Mouse (Mus musculus) liver, embryonic 11.5 days (tissue): ENCODE measurements around the gene Cldn13. TPM values are rescaled to one million over a fixed set of nuclear protein-coding genes. Genes with fewer than 3 reads are reported as not detected.

Experiments
- ATAC-seq: fragments of 200-750 bp; cut with Nextera tagmentation; replicated peaks from 2 replicates; pipeline ENCODE4 v1.8.0; 2017; ENCODE audit warnings: moderate number of reproducible peaks, mild to moderate bottlenecking, moderate TSS enrichment, moderate library complexity; ENCODE audit not compliant: low FRiP score
- DNase-seq: peaks from one replicate; pipeline ENCODE4 v3.0.0-alpha.2; 2017; ENCODE audit warnings: low spot score
- H3K27ac ChIP-seq: fragments of 300-500 bp; sonication (generic); 2 replicates; pipeline ENCODE4 v1.5.1; 2014; ENCODE audit warnings: mild to moderate bottlenecking, low read depth, low read length, control low read depth
- H3K27me3 ChIP-seq: fragments of 300-500 bp; sonication (generic); replicated peaks from 2 replicates; pipeline ENCODE4 v1.6.1; 2014; ENCODE audit warnings: low read length, mixed read lengths; ENCODE audit not compliant: control insufficient read depth, insufficient read depth
- H3K36me3 ChIP-seq: fragments of 300-500 bp; sonication (generic); 2 replicates; pipeline ENCODE4 v1.6.1; 2014; ENCODE audit warnings: mild to moderate bottlenecking, low read length, moderate library complexity, mixed read lengths; ENCODE audit not compliant: control insufficient read depth, insufficient read depth
- H3K4me1 ChIP-seq: fragments of 300-500 bp; sonication (generic); replicated peaks from 2 replicates; pipeline ENCODE4 v1.6.1; 2014; ENCODE audit warnings: low read length, mixed read lengths; ENCODE audit not compliant: control insufficient read depth, insufficient read depth
- H3K4me2 ChIP-seq: fragments of 300-500 bp; sonication (generic); 2 replicates; pipeline ENCODE4 v1.6.1; 2014; ENCODE audit warnings: mild to moderate bottlenecking, control low read depth, moderate library complexity
- H3K4me3 ChIP-seq: fragments of 300-500 bp; sonication (generic); 2 replicates; pipeline ENCODE4 v1.5.1; 2014; ENCODE audit warnings: low read depth, low read length, control low read depth
- H3K9ac ChIP-seq: fragments of 300-500 bp; sonication (generic); 2 replicates; pipeline ENCODE4 v1.6.1; 2014; ENCODE audit warnings: low read depth, low read length, control low read depth
- H3K9me3 ChIP-seq: fragments of 300-500 bp; sonication (generic); 2 replicates; pipeline ENCODE4 v1.6.1; 2016; ENCODE audit warnings: low read length, inconsistent platforms, mixed read lengths; ENCODE audit not compliant: control insufficient read depth
- WGBS: fragments of 180-500 bp; shearing (Covaris S2); extraction: QIAGEN DNeasy Blood & Tissue Kit; methylation state at CpG from one replicate; pipeline ENCODE4 v1.1.7; 2014; 5-methylcytosine and 5-hydroxymethylcytosine counted together
- polyA plus RNA-seq: library from polyadenylated mRNA; unstranded; fragments of >200 nt; fragmentation: Nextera tagmentation; extraction: Ambion mirVana; gene quantifications from 2 replicates; pipeline ENCODE4 v1.2.1, GENCODE M21; 2014

Gene Cldn13
- polyA plus RNA-seq, 1 experiment from 2014 or later, result 115 TPM

DNA sequence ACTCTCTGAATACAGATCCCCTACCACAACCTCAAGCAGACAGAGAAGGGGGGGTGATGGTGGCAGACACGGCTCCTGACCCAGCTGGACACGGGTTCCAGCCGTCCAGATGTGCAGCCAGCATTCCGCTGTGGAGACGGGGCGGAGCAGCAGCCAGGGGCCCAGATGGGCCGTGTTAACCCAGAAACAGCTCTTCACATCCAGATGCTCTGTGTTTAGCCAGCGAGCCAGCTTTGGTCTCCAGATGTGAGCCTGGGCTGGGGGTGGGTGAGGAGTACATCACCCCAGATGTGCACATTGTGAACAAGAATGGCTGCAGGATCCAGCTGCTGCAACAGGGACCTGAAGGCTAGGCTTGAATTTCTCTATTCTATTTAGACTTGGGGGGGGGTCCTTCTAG lies 20.0 kb downstream of the Cldn13 start:
- H3K9me3 ChIP-seq, result no peaks in the 10 kb centered on the region
- ATAC-seq (no peak), DNase-seq (no peak)

GRCm38 (mm10) chr5:134892717-134893116 lies 22.6 kb downstream of the Cldn13 start:
- 75% methylated on average over 5 of the region's 5 CpGs for WGBS
- no peak for DNase-seq
- no peaks in the 10 kb centered on the region for H3K4me1 ChIP-seq
- no peaks in the 10 kb centered on the region for H3K9me3 ChIP-seq
- H3K9ac ChIP-seq, result no peak overlapping the region
- H3K4me3 ChIP-seq, result no peak overlapping the region
- no peaks in the 10 kb centered on the region for H3K36me3 ChIP-seq
- no peaks in the 10 kb centered on the region; the same call in 1 of the 2 replicates for H3K27me3 ChIP-seq
- no peak for ATAC-seq
- H3K27ac ChIP-seq, result no peak overlapping the region
- H3K4me2 ChIP-seq, result no peak overlapping the region

More for the DNA sequence above, 20.0 kb downstream of the Cldn13 start:
- Histone ChIP-seq H3K9ac (no peak overlapping the region), H3K4me1 (no peaks in the 10 kb centered on the region), H3K36me3 (no peaks in the 10 kb centered on the region), H3K4me3 (no peak overlapping the region), H3K27ac (no peak overlapping the region), H3K27me3 (no peaks in the 10 kb centered on the region; the same call in 1 of the 2 replicates), H3K4me2 (no peak overlapping the region)
- 68% methylated on average over 8 of the region's 8 CpGs for WGBS

GRCm38 (mm10) chr5:134891552-134891951 lies 23.8 kb downstream of the Cldn13 start:
- Histone ChIP-seq H3K36me3 (no peaks in the 10 kb centered on the region), H3K9me3 (no peaks in the 10 kb centered on the region), H3K4me2 (no peak overlapping the region), H3K9ac (no peak overlapping the region), H3K4me3 (no peak overlapping the region), H3K4me1 (no peaks in the 10 kb centered on the region), H3K27me3 (no peaks in the 10 kb centered on the region), H3K27ac (no peak overlapping the region)
- ATAC-seq, result no peak
- no peak for DNase-seq
- 58% methylated on average over 8 of the region's 8 CpGs for WGBS

DNA sequence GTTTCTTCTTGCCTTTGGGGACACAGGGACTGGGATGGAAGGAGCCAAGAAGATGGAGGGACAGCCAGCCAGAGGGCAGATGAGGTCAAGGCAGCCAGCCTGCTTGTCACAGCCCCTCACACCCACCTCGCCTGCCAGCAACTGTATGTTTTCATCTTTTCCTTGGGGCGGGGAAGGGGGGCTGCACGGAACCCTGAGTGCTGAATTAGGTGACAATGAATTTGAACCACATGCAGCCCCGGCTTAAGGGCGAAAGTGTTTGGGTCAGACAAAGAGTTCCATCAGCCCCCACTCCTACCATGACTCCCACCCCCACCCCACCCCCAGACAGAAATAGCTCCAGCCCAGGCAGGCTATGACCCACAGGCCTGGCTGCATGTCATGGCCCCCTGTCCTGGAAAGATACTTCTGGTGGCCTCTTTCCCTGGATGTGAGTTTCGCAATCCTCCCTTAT lies 24.7 kb downstream of the Cldn13 start:
- DNase-seq, result no peak
- H3K4me2 ChIP-seq, result no peak overlapping the region
- H3K9me3 ChIP-seq, result no peaks in the 10 kb centered on the region
- no peak overlapping the region for H3K27ac ChIP-seq
- H3K36me3 ChIP-seq, result no peaks in the 10 kb centered on the region
- no peaks in the 10 kb centered on the region for H3K27me3 ChIP-seq
- H3K4me1 ChIP-seq, result no peaks in the 10 kb centered on the region
- no peak overlapping the region for H3K9ac ChIP-seq
- ATAC-seq, result no peak
- no peak overlapping the region for H3K4me3 ChIP-seq
- WGBS, result 70% methylated on average over 6 of the region's 6 CpGs

DNA sequence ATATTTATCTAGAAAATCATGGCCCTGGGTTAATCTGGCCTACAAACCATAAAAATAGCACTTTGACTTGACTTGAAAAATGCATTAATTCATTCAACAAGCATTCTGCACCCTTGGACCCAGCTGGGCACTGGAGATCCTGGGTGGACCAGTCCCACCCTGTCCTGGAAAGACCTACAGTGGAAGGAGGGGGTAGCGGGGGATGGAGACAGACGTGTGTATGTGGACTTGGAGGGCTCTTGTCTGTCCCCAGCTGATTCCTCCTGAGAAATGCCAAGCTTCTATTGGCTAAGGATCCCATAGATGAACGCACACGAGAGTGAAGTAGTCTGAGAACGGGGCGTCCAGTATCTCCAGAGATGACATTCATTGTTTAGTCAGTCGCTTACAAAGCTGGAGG lies 26.8 kb downstream of the Cldn13 start:
- no peak for ATAC-seq
- H3K36me3 ChIP-seq, result no peaks in the 10 kb centered on the region
- H3K9ac ChIP-seq, result no peak overlapping the region
- no peak overlapping the region for H3K27ac ChIP-seq
- no peaks in the 10 kb centered on the region for H3K4me1 ChIP-seq
- no peak for DNase-seq
- no peaks in the 10 kb centered on the region for H3K9me3 ChIP-seq
- H3K4me2 ChIP-seq, result no peak overlapping the region
- whole genome bisulfite sequencing, result 80% methylated on average over 7 of the region's 7 CpGs
- H3K27me3 ChIP-seq, result no peaks in the 10 kb centered on the region
- H3K4me3 ChIP-seq, result no peak overlapping the region

- no peaks in the 10 kb centered on the region for H3K9me3 ChIP-seq
- no peak overlapping the region for H3K4me3 ChIP-seq
- H3K9ac ChIP-seq, result no peak overlapping the region
- H3K27ac ChIP-seq, result no peak overlapping the region
- DNase-seq (no peak), ATAC-seq (no peak)
- H3K36me3 ChIP-seq, result no peaks in the 10 kb centered on the region
- H3K4me1 ChIP-seq, result no peaks in the 10 kb centered on the region
- no peak overlapping the region for H3K4me2 ChIP-seq
- H3K27me3 ChIP-seq, result no peaks in the 10 kb centered on the region
- WGBS, result 46% methylated on average over 18 of the region's 18 CpGs
Observed at GRCm38 (mm10) chr5:134887447-134888335, 27.6 kb downstream of the Cldn13 start.

GRCm38 (mm10) chr5:134883077-134883476 lies 32.2 kb downstream of the Cldn13 start:
- H3K4me3 ChIP-seq, result no peak overlapping the region
- WGBS, result 60% methylated on average over 3 of the region's 3 CpGs

GRCm38 (mm10) chr5:134876801-134877200 lies 38.5 kb downstream of the Cldn13 start:
- ATAC-seq, result no peak

More at GRCm38 (mm10) chr5:134883077-134883476, 32.2 kb downstream of the Cldn13 start:
- H3K4me2 ChIP-seq, result no peak overlapping the region
- H3K27me3 ChIP-seq, result no peaks in the 10 kb centered on the region
- H3K27ac ChIP-seq, result no peak overlapping the region
- H3K36me3 ChIP-seq, result no peaks in the 10 kb centered on the region
- no peaks in the 10 kb centered on the region for H3K4me1 ChIP-seq
- ATAC-seq (no peak), DNase-seq (no peak)
- no peaks in the 10 kb centered on the region for H3K9me3 ChIP-seq
- no peak overlapping the region for H3K9ac ChIP-seq

GRCm38 (mm10) chr5:134875245-134875644 lies 40.1 kb downstream of the Cldn13 start:
- H3K9ac ChIP-seq, result no peak overlapping the region
- H3K4me3 ChIP-seq, result no peak overlapping the region
- H3K27me3 ChIP-seq, result no peaks in the 10 kb centered on the region
- no peaks in the 10 kb centered on the region for H3K36me3 ChIP-seq
- no peaks in the 10 kb centered on the region for H3K4me1 ChIP-seq
- DNase-seq (no peak), ATAC-seq (no peak)
- H3K27ac ChIP-seq, result no peak overlapping the region
- H3K9me3 ChIP-seq, result no peaks in the 10 kb centered on the region
- H3K4me2 ChIP-seq, result no peak overlapping the region
- 83% methylated on average over 5 of the region's 5 CpGs for WGBS

More at GRCm38 (mm10) chr5:134876801-134877200, 38.5 kb downstream of the Cldn13 start:
- Histone ChIP-seq H3K4me3 (no peak overlapping the region), H3K36me3 (no peaks in the 10 kb centered on the region), H3K9me3 (no peaks in the 10 kb centered on the region), H3K9ac (no peak overlapping the region), H3K4me2 (no peak overlapping the region), H3K27ac (no peak overlapping the region), H3K27me3 (no peaks in the 10 kb centered on the region), H3K4me1 (no peaks in the 10 kb centered on the region)
- WGBS, result 69% methylated on average over 10 of the region's 10 CpGs
- DNase-seq, result no peak
